Mouse (Mus musculus): ENCODE measurements at regions not wholly inside any gene's neighbourhood (a gene's known extent, or its start where the extent isn't known, plus 50 kb on each side); places are given as distances from the start of the nearest gene placed in this dataset.

GRCm38 (mm10) chr8:79828763-79829542 is 117.3 kb downstream of the Anapc10 start:
- DNase-seq (ENCODE audit: low spot score), result no peak

DNA sequence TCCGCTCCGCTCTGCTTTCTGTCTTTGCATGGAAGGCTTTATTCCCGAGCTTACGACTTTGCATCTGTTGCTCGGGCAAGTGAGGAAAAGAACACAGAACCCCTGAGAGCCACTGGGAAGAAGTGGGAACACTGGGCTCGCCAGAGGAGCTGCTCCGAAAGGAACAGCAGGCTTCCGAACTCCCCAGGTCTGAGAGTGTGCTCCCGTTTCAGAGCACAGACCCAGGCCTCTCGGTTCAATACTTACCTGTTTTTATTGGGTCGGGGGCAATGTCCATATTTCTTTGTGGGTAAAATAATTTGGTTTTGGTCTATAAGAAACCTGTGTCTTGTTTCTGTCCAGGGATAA is 117.9 kb downstream of the Anapc10 start:
- WGBS, result 45% methylated on average over 11 of the region's 11 CpGs
- Histone ChIP-seq H3K9ac (ENCODE audit: low read length) (no peak overlapping the region), H3K4me2 (ENCODE audit: low read length) (peak overlapping the region; percentile 43)

More at GRCm38 (mm10) chr8:79828763-79829542, 117.3 kb downstream of the Anapc10 start:
- H3K4me1 ChIP-seq (replicated peaks; ENCODE audit: control insufficient read depth, insufficient read depth, low read length), result no peaks in the 10 kb centered on the region
- H3K36me3 ChIP-seq (ENCODE audit: control insufficient read depth, insufficient read depth, low read length), result no peaks in the 10 kb centered on the region
- no peak overlapping the region for H3K27ac ChIP-seq (ENCODE audit: low read depth)
- no peak overlapping the region for H3K4me3 ChIP-seq (ENCODE audit: low read depth, low read length)
- no peaks in the 10 kb centered on the region for H3K27me3 ChIP-seq (replicated peaks; ENCODE audit: control insufficient read depth, insufficient read depth, low read length)
- peak overlapping the region; percentile 43 for H3K4me2 ChIP-seq (ENCODE audit: low read length)
- H3K9me3 ChIP-seq (ENCODE audit: control insufficient read depth, low read length), result no peaks in the 10 kb centered on the region
- WGBS, result 40% methylated on average over 8 of the region's 8 CpGs
- ATAC-seq (replicated peaks; ENCODE audit: low FRiP score, low TSS enrichment, low read depth), result no peak
- H3K9ac ChIP-seq (ENCODE audit: low read length), result no peak overlapping the region

GRCm38 (mm10) chr8:79829941-79830633 is 118.5 kb downstream of the Anapc10 start:
- ATAC-seq (replicated peaks; ENCODE audit: low FRiP score, low TSS enrichment, low read depth), result no peak

More for the DNA sequence above, 117.9 kb downstream of the Anapc10 start:
- Histone ChIP-seq H3K4me3 (ENCODE audit: low read depth, low read length) (no peak overlapping the region), H3K27me3 (replicated peaks; ENCODE audit: control insufficient read depth, insufficient read depth, low read length) (no peaks in the 10 kb centered on the region), H3K4me1 (replicated peaks; ENCODE audit: control insufficient read depth, insufficient read depth, low read length) (no peaks in the 10 kb centered on the region), H3K27ac (ENCODE audit: low read depth) (no peak overlapping the region), H3K36me3 (ENCODE audit: control insufficient read depth, insufficient read depth, low read length) (no peaks in the 10 kb centered on the region), H3K9me3 (ENCODE audit: control insufficient read depth, low read length) (no peaks in the 10 kb centered on the region)
- ATAC-seq (replicated peaks; ENCODE audit: low FRiP score, low TSS enrichment, low read depth) (no peak), DNase-seq (ENCODE audit: low spot score) (no peak)

GRCm38 (mm10) chr8:79838961-79839360 is 127.3 kb downstream of the Anapc10 start:
- WGBS, result 94% methylated on average over 1 of the region's 1 CpGs
- no peak overlapping the region for H3K9ac ChIP-seq (ENCODE audit: low read length)
- ATAC-seq (replicated peaks; ENCODE audit: low FRiP score, low TSS enrichment, low read depth), result no peak

More at GRCm38 (mm10) chr8:79829941-79830633, 118.5 kb downstream of the Anapc10 start:
- peak; percentile 62 for DNase-seq (ENCODE audit: low spot score)
- H3K36me3 ChIP-seq (ENCODE audit: control insufficient read depth, insufficient read depth, low read length), result no peaks in the 10 kb centered on the region
- H3K27me3 ChIP-seq (replicated peaks; ENCODE audit: control insufficient read depth, insufficient read depth, low read length), result no peaks in the 10 kb centered on the region
- no peaks in the 10 kb centered on the region for H3K4me1 ChIP-seq (replicated peaks; ENCODE audit: control insufficient read depth, insufficient read depth, low read length)
- no peaks in the 10 kb centered on the region for H3K9me3 ChIP-seq (ENCODE audit: control insufficient read depth, low read length)
- no peak overlapping the region for H3K9ac ChIP-seq (ENCODE audit: low read length)
- peak overlapping the region; percentile 11; the same call in 1 of the 2 replicates for H3K4me3 ChIP-seq (ENCODE audit: low read depth, low read length)
- WGBS, result 39% methylated on average over 19 of the region's 19 CpGs
- 0 out of 2 replicates have a peak overlapping the region, but pooled peaks have one; percentile 5 for H3K27ac ChIP-seq (ENCODE audit: low read depth)
- peak overlapping the region; percentile 43 for H3K4me2 ChIP-seq (ENCODE audit: low read length)

GRCm38 (mm10) chr8:79849982-79850514 is 138.4 kb downstream of the Anapc10 start:
- no peak for DNase-seq (ENCODE audit: low spot score)

More at GRCm38 (mm10) chr8:79838961-79839360, 127.3 kb downstream of the Anapc10 start:
- DNase-seq (ENCODE audit: low spot score), result no peak
- Histone ChIP-seq H3K4me1 (replicated peaks; ENCODE audit: control insufficient read depth, insufficient read depth, low read length) (no peaks in the 10 kb centered on the region), H3K27me3 (replicated peaks; ENCODE audit: control insufficient read depth, insufficient read depth, low read length) (no peaks in the 10 kb centered on the region), H3K9me3 (ENCODE audit: control insufficient read depth, low read length) (no peaks in the 10 kb centered on the region), H3K36me3 (ENCODE audit: control insufficient read depth, insufficient read depth, low read length) (no peaks in the 10 kb centered on the region), H3K4me3 (ENCODE audit: low read depth, low read length) (no peak overlapping the region), H3K27ac (ENCODE audit: low read depth) (no peak overlapping the region), H3K4me2 (ENCODE audit: low read length) (no peak overlapping the region)

GRCm38 (mm10) chr8:79850519-79850918 is 138.9 kb downstream of the Anapc10 start:
- Histone ChIP-seq H3K4me3 (ENCODE audit: low read depth, low read length) (no peak overlapping the region), H3K36me3 (ENCODE audit: control insufficient read depth, insufficient read depth, low read length) (no peaks in the 10 kb centered on the region)
- WGBS, result 64% methylated on average over 6 of the region's 6 CpGs

More at GRCm38 (mm10) chr8:79849982-79850514, 138.4 kb downstream of the Anapc10 start:
- no peak overlapping the region for H3K9ac ChIP-seq (ENCODE audit: low read length)
- H3K4me1 ChIP-seq (replicated peaks; ENCODE audit: control insufficient read depth, insufficient read depth, low read length), result no peaks in the 10 kb centered on the region
- ATAC-seq (replicated peaks; ENCODE audit: low FRiP score, low TSS enrichment, low read depth), result no peak
- H3K4me2 ChIP-seq (ENCODE audit: low read length), result no peak overlapping the region
- no peaks in the 10 kb centered on the region for H3K27me3 ChIP-seq (replicated peaks; ENCODE audit: control insufficient read depth, insufficient read depth, low read length)
- no peaks in the 10 kb centered on the region for H3K9me3 ChIP-seq (ENCODE audit: control insufficient read depth, low read length)
- WGBS, result 81% methylated on average over 7 of the region's 7 CpGs
- no peak overlapping the region for H3K27ac ChIP-seq (ENCODE audit: low read depth)
- H3K36me3 ChIP-seq (ENCODE audit: control insufficient read depth, insufficient read depth, low read length), result no peaks in the 10 kb centered on the region
- no peak overlapping the region for H3K4me3 ChIP-seq (ENCODE audit: low read depth, low read length)

GRCm38 (mm10) chr8:79872416-79873077 is 160.9 kb downstream of the Anapc10 start:
- no peaks in the 10 kb centered on the region for H3K36me3 ChIP-seq (ENCODE audit: control insufficient read depth, insufficient read depth, low read length)
- 59% methylated on average over 7 of the region's 7 CpGs for WGBS
- H3K4me1 ChIP-seq (replicated peaks; ENCODE audit: control insufficient read depth, insufficient read depth, low read length), result no peaks in the 10 kb centered on the region
- DNase-seq (ENCODE audit: low spot score) (no peak), ATAC-seq (replicated peaks; ENCODE audit: low FRiP score, low TSS enrichment, low read depth) (no peak)
- H3K27ac ChIP-seq (ENCODE audit: low read depth), result no peak overlapping the region
- H3K27me3 ChIP-seq (replicated peaks; ENCODE audit: control insufficient read depth, insufficient read depth, low read length), result no peaks in the 10 kb centered on the region
- H3K4me3 ChIP-seq (ENCODE audit: low read depth, low read length), result no peak overlapping the region
- no peak overlapping the region for H3K9ac ChIP-seq (ENCODE audit: low read length)
- H3K4me2 ChIP-seq (ENCODE audit: low read length), result no peak overlapping the region
- no peaks in the 10 kb centered on the region for H3K9me3 ChIP-seq (ENCODE audit: control insufficient read depth, low read length)

More at GRCm38 (mm10) chr8:79850519-79850918, 138.9 kb downstream of the Anapc10 start:
- Histone ChIP-seq H3K27me3 (replicated peaks; ENCODE audit: control insufficient read depth, insufficient read depth, low read length) (no peaks in the 10 kb centered on the region), H3K9ac (ENCODE audit: low read length) (no peak overlapping the region), H3K4me1 (replicated peaks; ENCODE audit: control insufficient read depth, insufficient read depth, low read length) (no peaks in the 10 kb centered on the region), H3K9me3 (ENCODE audit: control insufficient read depth, low read length) (no peaks in the 10 kb centered on the region), H3K4me2 (ENCODE audit: low read length) (no peak overlapping the region), H3K27ac (ENCODE audit: low read depth) (no peak overlapping the region)
- no peak for DNase-seq (ENCODE audit: low spot score)
- ATAC-seq (replicated peaks; ENCODE audit: low FRiP score, low TSS enrichment, low read depth), result no peak

DNA sequence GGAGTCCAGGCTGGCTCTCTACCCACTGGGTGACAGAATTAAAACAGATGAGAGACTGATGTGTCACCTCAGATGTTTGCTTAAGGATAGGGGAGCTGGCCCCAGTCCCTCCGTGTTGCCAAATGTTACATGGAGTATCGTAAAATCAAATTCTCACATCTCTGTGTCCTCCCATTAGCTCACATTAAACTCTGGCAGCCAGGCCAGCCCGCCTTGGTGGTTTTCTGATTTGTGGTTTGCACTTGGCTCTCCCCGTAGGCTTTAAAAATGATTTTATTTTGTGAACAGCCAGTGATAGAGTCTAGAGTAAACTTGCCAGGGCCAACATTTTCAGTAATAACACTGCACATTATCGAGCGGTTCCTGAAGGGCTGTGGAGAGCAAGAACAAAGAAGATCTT is 149.8 kb downstream of the Hhip start:
- H3K27ac ChIP-seq (ENCODE audit: low read depth), result no peak overlapping the region
- 68% methylated on average over 6 of the region's 6 CpGs for WGBS
- H3K9me3 ChIP-seq (ENCODE audit: control insufficient read depth, low read length), result no peaks in the 10 kb centered on the region
- no peak overlapping the region for H3K4me3 ChIP-seq (ENCODE audit: low read depth, low read length)
- no peaks in the 10 kb centered on the region for H3K4me1 ChIP-seq (replicated peaks; ENCODE audit: control insufficient read depth, insufficient read depth, low read length)
- no peak for DNase-seq (ENCODE audit: low spot score)
- no peaks in the 10 kb centered on the region for H3K36me3 ChIP-seq (ENCODE audit: control insufficient read depth, insufficient read depth, low read length)
- H3K9ac ChIP-seq (ENCODE audit: low read length), result no peak overlapping the region
- no peak for ATAC-seq (replicated peaks; ENCODE audit: low FRiP score, low TSS enrichment, low read depth)
- no peaks in the 10 kb centered on the region for H3K27me3 ChIP-seq (replicated peaks; ENCODE audit: control insufficient read depth, insufficient read depth, low read length)
- H3K4me2 ChIP-seq (ENCODE audit: low read length), result no peak overlapping the region
